Mouse (Mus musculus) kidney, postnatal 0 days (tissue): ENCODE data around the gene Adamts17. TPM values are rescaled to one million over a fixed set of nuclear protein-coding genes. Genes with fewer than 3 reads are reported as not detected.

Experiments used
- ATAC-seq: fragments of 200-750 bp; cut with Nextera tagmentation; replicated peaks from 2 replicates; pipeline ENCODE4 v1.8.0; 2017; ENCODE audit warnings: low read depth, moderate number of reproducible peaks, moderate TSS enrichment, moderate library complexity; ENCODE audit not compliant: low FRiP score
- DNase-seq: peaks from one replicate; pipeline ENCODE4 v3.0.0-alpha.2; 2016; ENCODE audit warnings: low spot score
- H3K27ac ChIP-seq: fragments of 300-500 bp; sonication (generic); 2 replicates; pipeline ENCODE4 v1.5.1; 2014; ENCODE audit warnings: mild to moderate bottlenecking
- H3K27me3 ChIP-seq: fragments of 300-500 bp; sonication (generic); 2 replicates; pipeline ENCODE4 v1.6.1; 2014; ENCODE audit warnings: low read length, mixed read lengths; ENCODE audit not compliant: insufficient read depth
- H3K36me3 ChIP-seq: fragments of 300-500 bp; sonication (generic); 2 replicates; pipeline ENCODE4 v1.6.1; 2014; ENCODE audit warnings: low read length, mixed read lengths; ENCODE audit not compliant: insufficient read depth
- H3K4me1 ChIP-seq: fragments of 300-500 bp; sonication (generic); replicated peaks from 2 replicates; pipeline ENCODE4 v1.6.1; 2014; ENCODE audit warnings: antibody characterized with exemption, low read length, mixed read lengths; ENCODE audit not compliant: insufficient read depth
- H3K4me2 ChIP-seq: fragments of 300-500 bp; sonication (generic); 2 replicates; pipeline ENCODE4 v1.6.1; 2014; ENCODE audit warnings: mild to moderate bottlenecking, low read length, moderate library complexity, mixed read lengths
- H3K4me3 ChIP-seq: fragments of 300-500 bp; sonication (generic); replicated peaks from 2 replicates; pipeline ENCODE4 v1.5.1; 2014; ENCODE audit warnings: low read depth, low read length
- H3K9ac ChIP-seq: fragments of 300-500 bp; sonication (generic); 2 replicates; pipeline ENCODE4 v1.6.1; 2014; ENCODE audit warnings: low read depth, low read length
- H3K9me3 ChIP-seq: fragments of 300-500 bp; sonication (generic); replicated peaks from 2 replicates; pipeline ENCODE4 v1.6.1; 2016; ENCODE audit warnings: low read length, inconsistent platforms, mixed read lengths
- CTCF ChIP-seq: IDR thresholded peaks from 2 replicates; pipeline ENCODE4 v1.5.1; 2016; ENCODE audit warnings: antibody characterized with exemption, low read depth, mild to moderate bottlenecking, moderate library complexity
- WGBS: fragments of 180-500 bp; shearing (Covaris S2); extraction: QIAGEN DNeasy Blood & Tissue Kit; methylation state at CpG from one replicate; pipeline ENCODE4 v1.1.7; 2014; 5-methylcytosine and 5-hydroxymethylcytosine counted together
- polyA plus RNA-seq: library from polyadenylated mRNA; unstranded; fragments of >200 nt; fragmentation: Nextera tagmentation; extraction: Ambion mirVana; gene quantifications from 2 replicates; pipeline ENCODE4 v1.2.1, GENCODE M21; 2015

Gene Adamts17
- polyA plus RNA-seq, 1 experiment from 2014 or later: 3.1 TPM

DNA sequence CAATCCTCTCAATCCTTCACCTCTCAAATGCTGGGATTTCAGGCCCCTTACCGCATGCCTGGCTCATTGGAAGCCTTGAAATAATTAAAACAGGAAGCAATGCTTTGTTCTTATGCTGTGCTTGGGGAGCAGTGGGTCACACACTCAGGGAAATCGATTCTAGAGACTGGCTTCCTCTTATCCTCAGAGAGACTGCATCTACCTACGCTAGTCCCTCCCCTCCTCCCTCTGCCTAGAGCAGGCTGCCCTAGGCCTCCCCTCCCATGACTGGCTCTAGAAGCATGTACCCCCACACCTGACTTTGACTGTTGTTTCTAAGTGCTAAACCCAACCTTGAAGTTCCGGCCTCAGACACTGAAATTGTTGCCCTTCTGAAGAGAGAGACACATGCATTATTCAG is 189.4 kb downstream of the Adamts17 start:
- Histone ChIP-seq H3K9ac (no peak overlapping the region), H3K9me3 (no peaks in the 10 kb centered on the region), H3K4me1 (no peaks in the 10 kb centered on the region), H3K36me3 (no peaks in the 10 kb centered on the region), H3K4me2 (no peak overlapping the region), H3K4me3 (no peak overlapping the region), H3K27ac (no peak overlapping the region), H3K27me3 (no peaks in the 10 kb centered on the region)
- WGBS: 74% methylated on average over 4 of the region's 4 CpGs
- ATAC-seq (no peak), DNase-seq (no peak)
- TF ChIP-seq CTCF: no peak

DNA sequence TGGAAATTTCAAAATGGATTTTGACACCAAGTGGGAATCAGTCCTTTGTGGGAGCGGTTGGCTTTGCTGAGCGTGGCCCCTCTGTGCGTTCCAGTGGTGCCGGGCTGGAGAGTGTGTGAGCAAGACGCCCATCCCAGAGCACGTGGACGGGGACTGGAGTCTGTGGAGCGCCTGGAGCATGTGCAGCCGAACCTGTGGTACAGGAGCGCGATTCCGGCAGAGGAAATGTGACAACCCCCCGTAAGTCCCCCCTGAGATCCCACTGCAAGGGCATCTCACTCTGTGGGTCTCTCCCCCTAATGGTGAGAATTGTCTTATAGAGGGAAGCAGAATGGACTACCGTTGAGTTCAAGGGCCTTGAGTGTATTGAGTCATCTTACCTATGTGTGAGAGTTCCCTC is 189.9 kb downstream of the Adamts17 start:
- ATAC-seq: no peak
- Histone ChIP-seq H3K4me3 (no peak overlapping the region), H3K4me1 (no peaks in the 10 kb centered on the region), H3K4me2 (no peak overlapping the region), H3K27me3 (no peaks in the 10 kb centered on the region), H3K36me3 (no peaks in the 10 kb centered on the region), H3K9ac (no peak overlapping the region), H3K9me3 (no peaks in the 10 kb centered on the region), H3K27ac (no peak overlapping the region)
- no peak for TF ChIP-seq CTCF
- no peak for DNase-seq
- WGBS: 96% methylated on average over 14 of the region's 14 CpGs

DNA sequence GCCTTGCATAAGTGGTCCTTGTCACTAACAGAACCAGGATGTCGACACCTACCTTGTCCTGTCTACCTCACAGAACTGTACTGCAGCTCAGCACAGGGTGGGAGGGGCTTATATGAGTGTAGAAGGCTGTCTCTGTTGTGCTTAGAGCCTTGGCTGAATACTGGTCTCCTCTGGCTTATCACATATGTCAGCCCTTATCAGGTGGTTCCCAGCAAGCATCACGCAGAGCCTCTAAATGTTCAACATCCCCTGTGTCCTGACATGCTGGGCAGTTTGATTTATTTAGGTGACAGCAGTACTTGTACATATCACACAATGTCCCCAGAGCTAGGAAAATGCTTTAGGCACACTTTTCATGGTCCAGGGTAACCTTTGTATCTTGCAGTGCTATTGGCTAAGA is 191.7 kb downstream of the Adamts17 start:
- Histone ChIP-seq H3K9ac (no peak overlapping the region), H3K4me3 (no peak overlapping the region), H3K27me3 (no peaks in the 10 kb centered on the region), H3K9me3 (no peaks in the 10 kb centered on the region), H3K36me3 (no peaks in the 10 kb centered on the region), H3K4me2 (no peak overlapping the region), H3K4me1 (no peaks in the 10 kb centered on the region), H3K27ac (no peak overlapping the region)
- no peak for ATAC-seq
- DNase-seq: no peak
- no peak for TF ChIP-seq CTCF
- WGBS: 75% methylated on average over 2 of the region's 2 CpGs

DNA sequence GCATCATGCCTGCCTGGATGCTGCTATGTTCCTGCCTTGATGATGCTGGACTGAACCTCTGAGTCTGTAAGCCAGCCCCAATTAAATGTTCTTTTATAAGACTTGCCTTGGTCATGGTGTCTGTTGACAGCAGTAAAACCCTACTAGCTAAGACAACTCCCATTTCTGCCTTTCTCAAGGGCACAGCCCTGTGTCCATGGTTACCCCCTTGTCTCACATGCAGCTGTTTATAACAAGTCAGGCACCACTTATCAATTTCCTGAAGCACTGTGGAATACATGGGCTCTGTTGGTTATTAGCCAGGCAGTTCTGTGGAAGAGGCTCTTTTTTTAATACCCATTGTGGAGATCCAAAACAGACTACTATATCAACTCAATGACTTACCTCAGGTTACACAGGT is 193.1 kb downstream of the Adamts17 start:
- Histone ChIP-seq H3K27me3 (no peaks in the 10 kb centered on the region), H3K9ac (no peak overlapping the region), H3K36me3 (no peaks in the 10 kb centered on the region), H3K9me3 (no peaks in the 10 kb centered on the region), H3K4me1 (no peaks in the 10 kb centered on the region), H3K27ac (no peak overlapping the region), H3K4me3 (no peak overlapping the region), H3K4me2 (no peak overlapping the region)
- ATAC-seq (no peak), DNase-seq (no peak)
- TF ChIP-seq CTCF: no peak

DNA sequence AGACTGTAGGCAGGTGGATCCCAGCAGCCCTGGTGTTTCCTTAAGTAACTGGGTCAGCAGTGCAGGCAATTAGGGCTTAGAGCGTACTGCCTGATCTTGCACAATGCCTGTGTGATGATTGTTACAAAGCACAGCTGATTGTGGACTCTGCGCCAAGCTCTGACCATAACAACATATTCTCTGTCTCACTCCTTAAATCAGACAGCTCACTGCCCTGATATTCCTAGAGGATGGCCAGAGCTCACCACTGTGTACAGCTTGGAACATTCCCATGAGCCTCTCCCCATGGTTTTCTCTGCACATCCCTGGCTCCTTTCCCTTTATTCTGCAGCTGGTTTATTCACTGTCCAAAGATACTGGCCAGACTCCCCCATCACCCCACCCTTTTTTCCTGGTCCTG is 194.8 kb downstream of the Adamts17 start:
- Histone ChIP-seq H3K27me3 (no peaks in the 10 kb centered on the region), H3K9ac (no peak overlapping the region), H3K4me1 (no peaks in the 10 kb centered on the region), H3K4me3 (no peak overlapping the region), H3K9me3 (no peaks in the 10 kb centered on the region), H3K4me2 (no peak overlapping the region), H3K36me3 (no peaks in the 10 kb centered on the region), H3K27ac (no peak overlapping the region)
- TF ChIP-seq CTCF: no peak
- WGBS: 79% methylated on average over 2 of the region's 2 CpGs
- DNase-seq: peak; percentile 76
- no peak; the same call in 1 of the 2 replicates for ATAC-seq

DNA sequence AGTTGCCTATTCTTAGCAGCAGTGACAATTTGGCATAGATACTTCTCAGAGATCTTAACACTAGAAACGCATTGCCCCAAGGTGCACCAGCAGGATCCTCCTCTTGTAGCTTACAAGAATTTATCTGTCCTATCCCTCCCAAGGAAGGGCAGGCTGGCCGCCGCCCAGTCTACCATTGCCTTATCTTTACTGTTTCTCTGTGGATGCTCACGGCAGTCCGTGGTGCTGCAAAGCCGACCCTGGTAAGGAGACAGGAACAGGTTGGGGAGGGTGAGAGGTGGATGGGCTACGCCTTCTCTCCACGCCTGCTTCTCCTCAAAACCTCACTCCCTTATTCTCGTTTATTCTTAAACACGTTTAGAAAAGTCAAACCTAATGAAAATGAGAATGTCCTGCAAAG is 195.7 kb downstream of the Adamts17 start:
- ATAC-seq (no peak), DNase-seq (no peak)
- 83% methylated on average over 10 of the region's 10 CpGs for WGBS
- Histone ChIP-seq H3K4me2 (no peak overlapping the region), H3K4me3 (no peak overlapping the region), H3K27me3 (no peaks in the 10 kb centered on the region), H3K27ac (no peak overlapping the region), H3K9me3 (no peaks in the 10 kb centered on the region), H3K36me3 (no peaks in the 10 kb centered on the region), H3K9ac (no peak overlapping the region), H3K4me1 (no peaks in the 10 kb centered on the region)
- no peak for TF ChIP-seq CTCF

DNA sequence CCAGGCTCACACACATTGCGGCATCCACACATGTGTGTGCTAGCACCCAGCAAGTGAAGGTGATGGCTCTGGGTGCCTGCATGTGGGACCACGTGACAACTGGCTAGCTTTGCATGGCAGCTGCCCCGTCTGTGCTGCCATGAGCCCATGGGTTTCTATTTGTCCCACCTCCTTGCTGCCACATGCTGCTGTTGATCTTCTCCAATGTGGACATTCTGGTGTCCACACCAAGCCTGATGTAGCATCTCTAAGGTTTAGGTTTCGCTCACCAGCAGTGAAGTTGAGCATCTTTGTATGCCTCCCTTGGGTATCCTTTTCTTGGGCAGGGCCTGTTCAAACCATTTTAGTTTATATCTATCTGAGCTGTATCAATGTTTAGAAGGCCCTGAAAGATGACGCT is 196.1 kb downstream of the Adamts17 start:
- no peak for DNase-seq
- Histone ChIP-seq H3K36me3 (no peaks in the 10 kb centered on the region), H3K27ac (no peak overlapping the region), H3K9ac (no peak overlapping the region), H3K4me3 (no peak overlapping the region), H3K9me3 (no peaks in the 10 kb centered on the region), H3K4me1 (no peaks in the 10 kb centered on the region), H3K27me3 (no peaks in the 10 kb centered on the region), H3K4me2 (no peak overlapping the region)
- WGBS: 96% methylated on average over 5 of the region's 5 CpGs
- no peak for TF ChIP-seq CTCF
- no peak for ATAC-seq
